Mouse (Mus musculus): Measurements from ENCODE around the gene Evi2b. TPM values are rescaled to one million over a fixed set of nuclear protein-coding genes. Genes with fewer than 3 reads are reported as not detected.

Gene Evi2b
- polyA plus RNA-seq (2015; fragmentation: Nextera tagmentation; extraction: Ambion mirVana) = 1.0 and 1.1 TPM in 2 replicates

DNA sequence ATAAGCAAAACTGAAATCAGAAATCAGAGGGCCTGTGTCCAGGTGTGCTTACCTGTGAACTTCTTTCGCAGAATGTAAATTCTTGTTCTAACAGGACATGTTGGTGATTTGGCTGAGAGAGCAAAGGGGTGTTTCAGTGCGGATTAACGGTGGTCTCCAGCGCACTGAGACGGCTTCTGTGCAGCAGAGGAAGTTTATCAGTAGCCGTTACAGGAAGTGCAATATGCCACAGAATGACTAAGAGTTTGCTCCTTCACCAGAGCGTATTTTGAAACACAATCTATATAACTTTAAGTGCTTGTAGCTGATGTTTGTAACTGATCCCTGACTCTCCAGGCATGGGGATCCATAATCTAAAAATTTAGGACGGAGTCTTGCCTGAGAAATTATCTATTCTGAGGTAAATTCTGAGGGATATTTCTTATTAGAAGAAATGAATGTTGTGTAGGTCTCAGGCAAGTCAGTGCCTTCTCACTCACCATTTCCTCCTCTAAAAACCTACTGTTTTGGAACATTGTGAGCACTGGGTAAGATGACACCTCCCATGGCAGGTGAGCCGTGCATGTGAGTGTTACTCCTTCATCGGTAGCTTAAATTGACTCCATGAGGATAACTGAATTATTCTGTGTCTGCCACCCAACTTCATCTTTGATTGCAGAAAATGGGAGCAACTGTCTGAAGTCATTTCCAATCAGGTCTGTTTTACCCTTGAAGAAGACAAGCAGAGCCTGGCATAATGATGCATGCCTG lies at the start of gene Evi2b:
TSS of gene Evi2b (minus strand) at position 203 of the 750 bp plus-strand sequence.
- no peak within 1 kb of the TSS for H3K4me2 ChIP-seq (ENCODE audit: low read depth, low read length)
- H3K27me3 ChIP-seq (replicated peaks; ENCODE audit: control insufficient read depth, insufficient read depth, low read length) = no peaks in the 10 kb centered on the region
- ATAC-seq = no peak
- no peaks in the 10 kb centered on the region for H3K4me1 ChIP-seq (ENCODE audit: control insufficient read depth, insufficient read depth, low read length)
- no peak within 1 kb of the TSS for H3K9ac ChIP-seq (ENCODE audit: low read depth, low read length)
- 69% methylated on average over 10 of the region's 10 CpGs for WGBS
- no peaks in the 10 kb centered on the region; the same call in 1 of the 2 replicates for H3K36me3 ChIP-seq (ENCODE audit: control insufficient read depth, insufficient read depth, low read length)
- H3K9me3 ChIP-seq (ENCODE audit: control insufficient read depth, low read length) = no peaks in the 10 kb centered on the region
- H3K27ac ChIP-seq (ENCODE audit: low read length) = no peak within 1 kb of the TSS
- H3K4me3 ChIP-seq (ENCODE audit: low read length) = no peak within 1 kb of the TSS

DNA sequence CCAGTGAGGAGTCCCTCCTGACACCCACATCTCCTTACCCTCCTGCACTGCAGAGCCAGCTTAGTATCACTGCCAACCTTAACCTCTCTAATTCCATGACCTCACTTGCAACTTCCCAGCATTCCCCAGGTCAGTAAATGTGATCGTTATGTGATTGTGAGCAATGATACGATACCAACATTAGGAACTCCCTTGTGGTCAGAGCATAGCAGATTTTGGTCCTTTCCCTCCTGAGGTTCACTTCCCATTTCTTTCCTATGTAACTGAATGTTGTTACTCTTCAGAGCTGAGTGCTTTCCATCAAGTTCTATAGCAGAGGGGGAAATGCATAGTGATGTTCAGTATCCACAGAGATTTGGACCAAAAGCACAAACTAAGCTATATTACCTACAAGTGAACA lies 46.8 kb upstream of the Evi2b start:
- Histone ChIP-seq H3K9ac (ENCODE audit: low read depth, low read length) (no peak overlapping the region), H3K4me3 (ENCODE audit: low read length) (no peak overlapping the region), H3K4me2 (ENCODE audit: low read depth, low read length) (no peak overlapping the region), H3K27me3 (replicated peaks; ENCODE audit: control insufficient read depth, insufficient read depth, low read length) (no peaks in the 10 kb centered on the region), H3K9me3 (ENCODE audit: control insufficient read depth, low read length) (no peaks in the 10 kb centered on the region), H3K27ac (ENCODE audit: low read length) (no peak overlapping the region), H3K4me1 (ENCODE audit: control insufficient read depth, insufficient read depth, low read length) (no peaks in the 10 kb centered on the region), H3K36me3 (ENCODE audit: control insufficient read depth, insufficient read depth, low read length) (peaks cover 12% of the 10 kb centered on the region)
- 90% methylated on average over 2 of the region's 2 CpGs for WGBS
- no peak for ATAC-seq

DNA sequence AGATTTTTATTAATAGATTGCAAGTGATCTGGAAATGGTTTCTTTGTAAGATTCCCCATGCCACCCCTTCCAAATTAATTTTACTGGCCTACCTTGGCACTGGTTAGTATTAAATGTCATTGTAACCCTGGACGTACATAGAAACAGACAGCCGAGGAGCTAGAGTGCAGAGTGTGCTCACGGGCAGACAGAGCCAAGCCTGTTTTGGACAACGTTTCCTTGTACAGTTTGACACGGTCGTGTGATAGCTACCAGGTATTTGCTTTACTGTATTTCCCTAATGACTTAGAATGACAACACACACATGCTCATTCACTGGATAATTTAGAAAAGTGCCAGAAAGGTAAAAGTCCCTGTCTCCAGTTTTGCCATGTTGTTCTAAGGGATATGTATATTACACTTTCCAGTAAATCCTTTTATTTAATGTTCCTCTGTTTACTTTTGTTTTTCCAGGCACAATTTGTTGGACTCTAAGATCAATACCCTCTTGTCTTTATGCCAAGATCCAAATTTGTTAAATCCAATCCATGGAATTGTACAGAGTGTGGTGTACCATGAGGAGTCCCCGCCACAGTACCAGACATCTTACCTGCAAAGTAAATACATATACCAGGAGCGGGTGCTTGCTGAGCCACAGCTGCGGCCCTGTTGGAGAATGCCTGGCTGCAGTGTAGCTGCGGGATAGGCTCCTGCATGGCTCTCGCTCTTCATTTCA lies 44.8 kb upstream of the Evi2b start:
- no peaks in the 10 kb centered on the region for H3K9me3 ChIP-seq (ENCODE audit: control insufficient read depth, low read length)
- peaks cover 13% of the 10 kb centered on the region for H3K36me3 ChIP-seq (ENCODE audit: control insufficient read depth, insufficient read depth, low read length)
- no peaks in the 10 kb centered on the region for H3K27me3 ChIP-seq (replicated peaks; ENCODE audit: control insufficient read depth, insufficient read depth, low read length)
- WGBS = 76% methylated on average over 11 of the region's 11 CpGs
- H3K27ac ChIP-seq (ENCODE audit: low read length) = no peak overlapping the region
- H3K4me2 ChIP-seq (ENCODE audit: low read depth, low read length) = no peak overlapping the region
- H3K4me1 ChIP-seq (ENCODE audit: control insufficient read depth, insufficient read depth, low read length) = no peaks in the 10 kb centered on the region
- no peak for ATAC-seq
- no peak overlapping the region for H3K4me3 ChIP-seq (ENCODE audit: low read length)
- H3K9ac ChIP-seq (ENCODE audit: low read depth, low read length) = no peak overlapping the region

DNA sequence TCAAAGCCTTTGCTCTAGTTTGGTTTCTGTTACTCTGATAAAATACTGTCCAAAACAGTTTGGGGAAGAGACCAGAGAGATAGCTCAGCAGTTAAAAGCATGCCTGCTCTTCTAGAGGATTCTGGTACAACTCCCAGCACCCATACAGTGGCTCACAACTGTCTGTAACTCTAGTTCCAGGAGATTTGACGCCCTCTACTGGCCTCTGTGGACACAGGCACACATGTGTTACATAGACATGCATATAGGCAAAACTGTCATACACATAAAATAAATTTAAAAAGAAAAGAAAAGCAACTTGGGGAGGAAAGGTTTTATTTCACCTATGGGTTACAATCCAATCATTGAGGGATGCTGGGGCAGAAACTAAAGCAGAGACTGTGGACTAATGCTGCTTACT lies 43.4 kb upstream of the Evi2b start:
- no peak overlapping the region for H3K4me3 ChIP-seq (ENCODE audit: low read length)
- H3K27me3 ChIP-seq (replicated peaks; ENCODE audit: control insufficient read depth, insufficient read depth, low read length) = no peaks in the 10 kb centered on the region
- H3K36me3 ChIP-seq (ENCODE audit: control insufficient read depth, insufficient read depth, low read length) = peaks cover 13% of the 10 kb centered on the region
- 53% methylated on average over 1 of the region's 1 CpGs for whole genome bisulfite sequencing
- no peak for ATAC-seq
- H3K4me2 ChIP-seq (ENCODE audit: low read depth, low read length) = no peak overlapping the region
- no peak overlapping the region for H3K9ac ChIP-seq (ENCODE audit: low read depth, low read length)
- no peak overlapping the region for H3K27ac ChIP-seq (ENCODE audit: low read length)
- no peaks in the 10 kb centered on the region for H3K9me3 ChIP-seq (ENCODE audit: control insufficient read depth, low read length)
- H3K4me1 ChIP-seq (ENCODE audit: control insufficient read depth, insufficient read depth, low read length) = no peaks in the 10 kb centered on the region

DNA sequence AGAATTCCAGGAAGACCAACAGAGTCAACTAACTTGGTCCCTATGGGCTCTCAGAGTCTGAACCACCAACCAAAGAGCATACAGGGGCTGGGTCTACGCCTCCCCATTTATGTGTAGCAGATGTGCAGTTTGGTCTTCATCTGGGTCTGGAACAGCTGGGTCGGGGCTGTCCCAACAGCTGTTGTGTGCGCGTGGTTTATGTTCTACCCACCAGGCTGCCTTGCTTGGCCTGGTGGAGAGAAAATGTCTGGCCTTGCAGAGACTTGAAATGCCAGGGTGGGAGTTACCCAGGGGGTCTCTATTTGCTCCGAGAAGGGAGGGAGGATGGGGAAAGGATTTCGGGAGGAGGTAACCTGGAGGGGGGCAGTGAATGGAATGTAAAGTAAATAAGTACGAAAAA lies 39.9 kb upstream of the Evi2b start:
- Histone ChIP-seq H3K4me1 (ENCODE audit: control insufficient read depth, insufficient read depth, low read length) (no peaks in the 10 kb centered on the region), H3K36me3 (ENCODE audit: control insufficient read depth, insufficient read depth, low read length) (peaks cover 10% of the 10 kb centered on the region), H3K27me3 (replicated peaks; ENCODE audit: control insufficient read depth, insufficient read depth, low read length) (no peaks in the 10 kb centered on the region), H3K4me3 (ENCODE audit: low read length) (no peak overlapping the region), H3K27ac (ENCODE audit: low read length) (no peak overlapping the region), H3K9me3 (ENCODE audit: control insufficient read depth, low read length) (no peaks in the 10 kb centered on the region), H3K4me2 (ENCODE audit: low read depth, low read length) (no peak overlapping the region), H3K9ac (ENCODE audit: low read depth, low read length) (no peak overlapping the region)
- ATAC-seq = no peak
- WGBS = 88% methylated on average over 7 of the region's 7 CpGs

DNA sequence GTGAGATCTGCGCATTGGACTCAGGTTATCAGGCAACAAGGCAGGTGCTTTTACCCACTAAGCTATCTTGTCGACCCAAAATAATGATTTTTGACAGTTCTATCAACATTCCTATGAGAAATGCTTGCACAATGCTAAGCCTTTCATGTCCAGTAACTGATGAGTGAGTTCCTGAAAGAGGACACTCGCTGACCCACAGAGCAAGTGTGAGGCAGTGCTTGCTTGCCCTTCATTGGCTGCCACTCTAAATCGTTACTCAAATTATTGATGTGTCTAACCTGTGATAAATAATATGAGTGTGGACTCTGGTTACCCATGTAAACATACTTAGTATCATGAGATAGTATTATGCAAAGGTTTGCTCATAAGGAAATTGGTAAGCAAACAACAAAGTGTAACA lies 37.0 kb upstream of the Evi2b start:
- ATAC-seq = no peak
- Histone ChIP-seq H3K36me3 (ENCODE audit: control insufficient read depth, insufficient read depth, low read length) (peaks cover 6% of the 10 kb centered on the region; the same call in 1 of the 2 replicates), H3K9ac (ENCODE audit: low read depth, low read length) (no peak overlapping the region), H3K27ac (ENCODE audit: low read length) (no peak overlapping the region), H3K4me2 (ENCODE audit: low read depth, low read length) (no peak overlapping the region), H3K27me3 (replicated peaks; ENCODE audit: control insufficient read depth, insufficient read depth, low read length) (no peaks in the 10 kb centered on the region), H3K9me3 (ENCODE audit: control insufficient read depth, low read length) (no peaks in the 10 kb centered on the region), H3K4me3 (ENCODE audit: low read length) (no peak overlapping the region), H3K4me1 (ENCODE audit: control insufficient read depth, insufficient read depth, low read length) (no peaks in the 10 kb centered on the region)
- 88% methylated on average over 4 of the region's 4 CpGs for WGBS

DNA sequence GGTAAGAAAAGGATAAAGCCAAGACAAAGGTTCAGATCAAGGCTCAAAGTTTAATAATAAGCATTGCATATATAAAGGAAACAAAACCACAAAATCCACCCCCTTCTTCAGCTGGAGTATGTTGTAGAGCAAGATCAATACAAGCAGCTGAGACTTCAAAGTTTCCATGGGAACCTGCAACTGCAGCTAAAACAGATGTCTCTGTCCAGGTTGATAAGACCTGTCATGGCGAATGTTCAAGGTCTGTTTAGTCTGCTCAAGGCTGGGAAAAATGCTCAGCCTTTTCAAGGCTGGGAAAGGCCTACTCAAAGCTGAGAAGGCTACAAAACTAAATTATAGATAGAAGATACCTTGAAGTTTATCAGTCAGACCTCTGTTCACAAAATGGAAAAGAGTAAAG lies 29.1 kb upstream of the Evi2b start:
- Histone ChIP-seq H3K4me1 (ENCODE audit: control insufficient read depth, insufficient read depth, low read length) (no peaks in the 10 kb centered on the region), H3K27ac (ENCODE audit: low read length) (no peak overlapping the region), H3K9me3 (ENCODE audit: control insufficient read depth, low read length) (no peaks in the 10 kb centered on the region), H3K4me2 (ENCODE audit: low read depth, low read length) (no peak overlapping the region), H3K36me3 (ENCODE audit: control insufficient read depth, insufficient read depth, low read length) (peaks cover 4% of the 10 kb centered on the region; the same call in 1 of the 2 replicates), H3K4me3 (ENCODE audit: low read length) (no peak overlapping the region), H3K27me3 (replicated peaks; ENCODE audit: control insufficient read depth, insufficient read depth, low read length) (no peaks in the 10 kb centered on the region), H3K9ac (ENCODE audit: low read depth, low read length) (no peak overlapping the region)
- ATAC-seq = no peak
- 62% methylated on average over 1 of the region's 1 CpGs for WGBS

DNA sequence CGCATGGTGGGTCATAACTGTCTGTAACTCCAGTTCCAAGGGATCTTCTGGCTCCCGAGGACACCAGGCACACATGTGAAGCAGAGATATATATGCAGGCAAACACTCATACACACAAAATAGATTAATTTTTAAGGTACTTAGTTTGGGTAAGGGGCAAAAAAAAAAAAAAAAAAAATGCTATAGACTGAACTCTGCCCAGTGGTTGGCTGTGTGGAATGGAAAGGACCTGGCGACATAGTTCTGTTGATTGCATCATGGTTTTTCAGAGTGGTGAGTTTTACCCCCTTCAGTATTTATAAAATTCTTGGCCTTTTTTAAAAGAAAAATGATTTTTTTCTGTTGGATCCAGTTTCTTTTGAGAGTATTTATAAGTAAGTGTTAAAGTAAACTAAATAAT lies 12.7 kb upstream of the Evi2b start:
- no peak overlapping the region for H3K9ac ChIP-seq (ENCODE audit: low read depth, low read length)
- H3K4me3 ChIP-seq (ENCODE audit: low read length) = no peak overlapping the region
- H3K36me3 ChIP-seq (ENCODE audit: control insufficient read depth, insufficient read depth, low read length) = no peaks in the 10 kb centered on the region
- no peak overlapping the region for H3K27ac ChIP-seq (ENCODE audit: low read length)
- no peaks in the 10 kb centered on the region for H3K27me3 ChIP-seq (replicated peaks; ENCODE audit: control insufficient read depth, insufficient read depth, low read length)
- no peak overlapping the region for H3K4me2 ChIP-seq (ENCODE audit: low read depth, low read length)
- 92% methylated on average over 3 of the region's 3 CpGs for WGBS
- H3K4me1 ChIP-seq (ENCODE audit: control insufficient read depth, insufficient read depth, low read length) = 0 out of 2 replicates have a peak, but pooled peaks cover 3% of the 10 kb centered on the region
- H3K9me3 ChIP-seq (ENCODE audit: control insufficient read depth, low read length) = no peaks in the 10 kb centered on the region
- ATAC-seq = no peak

DNA sequence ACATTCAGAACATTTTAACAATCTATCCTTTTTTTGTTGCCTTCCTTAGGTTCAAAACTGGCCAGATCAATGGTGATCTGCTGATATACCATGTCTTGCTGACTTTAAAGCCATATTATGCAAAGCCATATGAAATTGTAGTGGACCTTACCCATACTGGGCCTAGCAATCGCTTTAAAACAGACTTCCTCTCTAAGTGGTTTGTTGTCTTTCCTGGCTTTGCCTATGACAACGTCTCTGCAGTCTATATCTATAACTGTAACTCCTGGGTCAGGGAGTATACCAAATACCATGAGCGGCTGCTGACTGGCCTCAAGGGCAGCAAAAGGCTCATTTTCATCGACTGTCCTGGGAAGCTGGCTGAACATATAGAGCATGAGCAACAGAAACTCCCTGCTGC lies 12.0 kb upstream of the Evi2b start:
- Histone ChIP-seq H3K27ac (ENCODE audit: low read length) (no peak overlapping the region), H3K9me3 (ENCODE audit: control insufficient read depth, low read length) (no peaks in the 10 kb centered on the region), H3K9ac (ENCODE audit: low read depth, low read length) (no peak overlapping the region), H3K4me3 (ENCODE audit: low read length) (no peak overlapping the region), H3K4me1 (ENCODE audit: control insufficient read depth, insufficient read depth, low read length) (0 out of 2 replicates have a peak, but pooled peaks cover 3% of the 10 kb centered on the region), H3K4me2 (ENCODE audit: low read depth, low read length) (no peak overlapping the region), H3K27me3 (replicated peaks; ENCODE audit: control insufficient read depth, insufficient read depth, low read length) (no peaks in the 10 kb centered on the region), H3K36me3 (ENCODE audit: control insufficient read depth, insufficient read depth, low read length) (no peaks in the 10 kb centered on the region)
- ATAC-seq = no peak
- 86% methylated on average over 4 of the region's 4 CpGs for WGBS
